Mouse (Mus musculus): ENCODE results near the gene Cd101. TPM values are rescaled to one million over a fixed set of nuclear protein-coding genes. Genes with fewer than 3 reads are reported as not detected.

Gene Cd101
- polyA plus RNA-seq, 1 experiment, result not detected

- TF ChIP-seq POLR2A (IDR thresholded peaks at IDR 0.05; ENCODE audit: low read depth, low read length) (no peak), CTCF (IDR thresholded peaks at IDR 0.05; ENCODE audit: borderline replicate concordance, insufficient read depth, low read length) (no peak)
- Histone ChIP-seq H3K4me1 (ENCODE audit: control insufficient read depth, insufficient read depth, low read length) (no peaks in the 10 kb centered on the region), H3K4me3 (ENCODE audit: insufficient read depth, low read length) (no peak overlapping the region), H3K27ac (ENCODE audit: insufficient read depth, low read length) (no peak overlapping the region)
These were observed 2.6 kb downstream of the Cd101 start for GRCm38 (mm10) chr3:101026741-101027140.

- TF ChIP-seq CTCF (IDR thresholded peaks at IDR 0.05; ENCODE audit: borderline replicate concordance, insufficient read depth, low read length) (no peak), POLR2A (IDR thresholded peaks at IDR 0.05; ENCODE audit: low read depth, low read length) (no peak)
- H3K27ac ChIP-seq (ENCODE audit: insufficient read depth, low read length), result no peak overlapping the region
- no peaks in the 10 kb centered on the region for H3K4me1 ChIP-seq (ENCODE audit: control insufficient read depth, insufficient read depth, low read length)
- no peak overlapping the region for H3K4me3 ChIP-seq (ENCODE audit: insufficient read depth, low read length)
These were observed 6.4 kb downstream of the Cd101 start for GRCm38 (mm10) chr3:101022967-101023366.

- no peak overlapping the region for H3K27ac ChIP-seq (ENCODE audit: insufficient read depth, low read length)
- no peak overlapping the region for H3K4me3 ChIP-seq (ENCODE audit: insufficient read depth, low read length)
- H3K4me1 ChIP-seq (ENCODE audit: control insufficient read depth, insufficient read depth, low read length), result no peaks in the 10 kb centered on the region
- TF ChIP-seq CTCF (IDR thresholded peaks at IDR 0.05; ENCODE audit: borderline replicate concordance, insufficient read depth, low read length), result no peak
- TF ChIP-seq POLR2A (IDR thresholded peaks at IDR 0.05; ENCODE audit: low read depth, low read length), result no peak
These were observed 7.8 kb downstream of the Cd101 start for GRCm38 (mm10) chr3:101021481-101022051.

- Histone ChIP-seq H3K27ac (ENCODE audit: insufficient read depth, low read length) (no peak overlapping the region), H3K4me3 (ENCODE audit: insufficient read depth, low read length) (no peak overlapping the region), H3K4me1 (ENCODE audit: control insufficient read depth, insufficient read depth, low read length) (no peaks in the 10 kb centered on the region)
- TF ChIP-seq POLR2A (IDR thresholded peaks at IDR 0.05; ENCODE audit: low read depth, low read length) (no peak), CTCF (IDR thresholded peaks at IDR 0.05; ENCODE audit: borderline replicate concordance, insufficient read depth, low read length) (no peak)
These were observed 8.3 kb downstream of the Cd101 start for GRCm38 (mm10) chr3:101021073-101021472.

- Histone ChIP-seq H3K4me3 (ENCODE audit: insufficient read depth, low read length) (no peak overlapping the region), H3K4me1 (ENCODE audit: control insufficient read depth, insufficient read depth, low read length) (no peaks in the 10 kb centered on the region)
- TF ChIP-seq CTCF (IDR thresholded peaks at IDR 0.05; ENCODE audit: borderline replicate concordance, insufficient read depth, low read length), result no peak
These were observed 10.9 kb downstream of the Cd101 start for GRCm38 (mm10) chr3:101018494-101018893.

GRCm38 (mm10) chr3:101016050-101016449 lies 13.3 kb downstream of the Cd101 start:
- TF ChIP-seq POLR2A (IDR thresholded peaks at IDR 0.05; ENCODE audit: low read depth, low read length), result no peak
- TF ChIP-seq CTCF (IDR thresholded peaks at IDR 0.05; ENCODE audit: borderline replicate concordance, insufficient read depth, low read length), result no peak
- no peaks in the 10 kb centered on the region for H3K4me1 ChIP-seq (ENCODE audit: control insufficient read depth, insufficient read depth, low read length)
- no peak overlapping the region for H3K27ac ChIP-seq (ENCODE audit: insufficient read depth, low read length)
- no peak overlapping the region for H3K4me3 ChIP-seq (ENCODE audit: insufficient read depth, low read length)

More at GRCm38 (mm10) chr3:101018494-101018893, 10.9 kb downstream of the Cd101 start:
- H3K27ac ChIP-seq (ENCODE audit: insufficient read depth, low read length), result no peak overlapping the region

GRCm38 (mm10) chr3:101015254-101015653 lies 14.1 kb downstream of the Cd101 start:
- Histone ChIP-seq H3K4me3 (ENCODE audit: insufficient read depth, low read length) (no peak overlapping the region), H3K27ac (ENCODE audit: insufficient read depth, low read length) (no peak overlapping the region)
- TF ChIP-seq CTCF (IDR thresholded peaks at IDR 0.05; ENCODE audit: borderline replicate concordance, insufficient read depth, low read length) (no peak), POLR2A (IDR thresholded peaks at IDR 0.05; ENCODE audit: low read depth, low read length) (no peak)

GRCm38 (mm10) chr3:101013536-101013935 lies 15.8 kb downstream of the Cd101 start:
- no peak overlapping the region for H3K27ac ChIP-seq (ENCODE audit: insufficient read depth, low read length)
- no peak overlapping the region for H3K4me3 ChIP-seq (ENCODE audit: insufficient read depth, low read length)
- H3K4me1 ChIP-seq (ENCODE audit: control insufficient read depth, insufficient read depth, low read length), result no peaks in the 10 kb centered on the region
- TF ChIP-seq POLR2A (IDR thresholded peaks at IDR 0.05; ENCODE audit: low read depth, low read length) (no peak), CTCF (IDR thresholded peaks at IDR 0.05; ENCODE audit: borderline replicate concordance, insufficient read depth, low read length) (no peak)

More at GRCm38 (mm10) chr3:101015254-101015653, 14.1 kb downstream of the Cd101 start:
- H3K4me1 ChIP-seq (ENCODE audit: control insufficient read depth, insufficient read depth, low read length), result no peaks in the 10 kb centered on the region

- Histone ChIP-seq H3K4me3 (ENCODE audit: insufficient read depth, low read length) (no peak overlapping the region), H3K27ac (ENCODE audit: insufficient read depth, low read length) (no peak overlapping the region), H3K4me1 (ENCODE audit: control insufficient read depth, insufficient read depth, low read length) (no peaks in the 10 kb centered on the region)
- no peak for TF ChIP-seq POLR2A (IDR thresholded peaks at IDR 0.05; ENCODE audit: low read depth, low read length)
- no peak for TF ChIP-seq CTCF (IDR thresholded peaks at IDR 0.05; ENCODE audit: borderline replicate concordance, insufficient read depth, low read length)
These were observed 16.4 kb downstream of the Cd101 start for GRCm38 (mm10) chr3:101013005-101013404.

- no peak overlapping the region for H3K27ac ChIP-seq (ENCODE audit: insufficient read depth, low read length)
- TF ChIP-seq CTCF (IDR thresholded peaks at IDR 0.05; ENCODE audit: borderline replicate concordance, insufficient read depth, low read length) (no peak), POLR2A (IDR thresholded peaks at IDR 0.05; ENCODE audit: low read depth, low read length) (no peak)
- no peak overlapping the region for H3K4me3 ChIP-seq (ENCODE audit: insufficient read depth, low read length)
- no peaks in the 10 kb centered on the region for H3K4me1 ChIP-seq (ENCODE audit: control insufficient read depth, insufficient read depth, low read length)
These were observed 16.8 kb downstream of the Cd101 start for GRCm38 (mm10) chr3:101012597-101012996.
